Mouse (Mus musculus) ES-E14 (cell line): ENCODE measurements around the gene Setd4. TPM values are rescaled to one million over a fixed set of nuclear protein-coding genes. Genes with fewer than 3 reads are reported as not detected.

ENCODE experiments used
- DNase-seq: peaks from one replicate; pipeline ENCODE4 v3.0.0-alpha.2; 2013; ENCODE audit warnings: low read depth, low spot score
- H3K27ac ChIP-seq: 2 replicates; pipeline ENCODE4 v1.5.1; 2012; ENCODE audit warnings: low read depth, mild to moderate bottlenecking, low read length, moderate library complexity, mixed read lengths; ENCODE audit not compliant: poor library complexity, insufficient read depth, severe bottlenecking
- H3K36me3 ChIP-seq: 2 replicates; pipeline ENCODE4 v1.6.1; 2012; ENCODE audit warnings: mild to moderate bottlenecking, low read length, moderate library complexity, mixed read lengths; ENCODE audit not compliant: control insufficient read depth, poor library complexity, insufficient read depth, severe bottlenecking
- H3K4me1 ChIP-seq, 2 experiments: fragments of 150-350 bp in 1 of 2; sonication (generic) in 1 of 2; 2 replicates each; pipeline ENCODE4 v1.6.1; 2012; ENCODE audit warnings: low read length in 2 of 2, mild to moderate bottlenecking in 1 of 2, mixed read lengths in 1 of 2; ENCODE audit not compliant: control insufficient read depth in 2 of 2, insufficient read depth in 2 of 2, poor library complexity in 1 of 2
- H3K4me3 ChIP-seq, 2 experiments: fragments of 150-350 bp in 1 of 2; sonication (generic) in 1 of 2; 2 replicates each; pipeline ENCODE4 v1.5.1; 2012; ENCODE audit warnings: low read length in 2 of 2, low read depth in 1 of 2, mild to moderate bottlenecking in 1 of 2, mixed read lengths in 1 of 2; ENCODE audit not compliant: insufficient read depth in 1 of 2, poor library complexity in 1 of 2, severe bottlenecking in 1 of 2
- H3K9ac ChIP-seq: 2 replicates; pipeline ENCODE4 v1.6.1; 2012; ENCODE audit warnings: low read depth, mild to moderate bottlenecking, low read length, mixed read lengths; ENCODE audit not compliant: poor library complexity, insufficient read depth, severe bottlenecking
- H3K9me3 ChIP-seq: fragments of 150-350 bp; sonication (generic); 2 replicates; pipeline ENCODE4 v1.6.1; 2012; ENCODE audit warnings: low read depth, mild to moderate bottlenecking, low read length; ENCODE audit not compliant: control insufficient read depth, insufficient read depth
- CHD2 ChIP-seq: IDR thresholded peaks from 2 replicates; pipeline ENCODE4 v1.6.1; 2014; ENCODE audit warnings: mild to moderate bottlenecking, low read depth, low read length, inconsistent platforms
- HCFC1 ChIP-seq: IDR thresholded peaks from 2 replicates; pipeline ENCODE4 v1.6.1; 2012; ENCODE audit warnings: low read length, inconsistent platforms, borderline replicate concordance; ENCODE audit not compliant: insufficient read depth
- MAFK ChIP-seq: IDR thresholded peaks from 2 replicates; pipeline ENCODE4 v1.6.1; 2014; ENCODE audit warnings: mild to moderate bottlenecking, low read depth, low read length, inconsistent platforms; ENCODE audit not compliant: insufficient read depth
- ZC3H11A ChIP-seq: IDR thresholded peaks from 2 replicates; pipeline ENCODE4 v1.6.1; 2012; ENCODE audit warnings: low read depth, mild to moderate bottlenecking, inconsistent platforms, low read length, borderline replicate concordance
- ZNF384 ChIP-seq: IDR thresholded peaks from 2 replicates; pipeline ENCODE4 v1.6.1; 2012; ENCODE audit warnings: low read depth, low read length, inconsistent platforms
- in situ Hi-C, 2 experiments: fragments of 600-800 bp; cut with MboI; formaldehyde crosslinking; loops; one replicate each; pipeline ENCODE4 v1.15.1; 2025; ENCODE audit warnings: low sequenced_read_pairs in 2 of 2, inconsistent platforms in 1 of 2; ENCODE audit not compliant: unreplicated experiment in 2 of 2
- total RNA-seq: library from RNA; depleted of rRNA; stranded (reverse); fragments of 300-350 nt; gene quantifications from 2 replicates; pipeline ENCODE4 v1.2.3, GENCODE M21; 2012

Setd4 gene
- total RNA-seq, 1 experiment: 27.5 TPM

DNA sequence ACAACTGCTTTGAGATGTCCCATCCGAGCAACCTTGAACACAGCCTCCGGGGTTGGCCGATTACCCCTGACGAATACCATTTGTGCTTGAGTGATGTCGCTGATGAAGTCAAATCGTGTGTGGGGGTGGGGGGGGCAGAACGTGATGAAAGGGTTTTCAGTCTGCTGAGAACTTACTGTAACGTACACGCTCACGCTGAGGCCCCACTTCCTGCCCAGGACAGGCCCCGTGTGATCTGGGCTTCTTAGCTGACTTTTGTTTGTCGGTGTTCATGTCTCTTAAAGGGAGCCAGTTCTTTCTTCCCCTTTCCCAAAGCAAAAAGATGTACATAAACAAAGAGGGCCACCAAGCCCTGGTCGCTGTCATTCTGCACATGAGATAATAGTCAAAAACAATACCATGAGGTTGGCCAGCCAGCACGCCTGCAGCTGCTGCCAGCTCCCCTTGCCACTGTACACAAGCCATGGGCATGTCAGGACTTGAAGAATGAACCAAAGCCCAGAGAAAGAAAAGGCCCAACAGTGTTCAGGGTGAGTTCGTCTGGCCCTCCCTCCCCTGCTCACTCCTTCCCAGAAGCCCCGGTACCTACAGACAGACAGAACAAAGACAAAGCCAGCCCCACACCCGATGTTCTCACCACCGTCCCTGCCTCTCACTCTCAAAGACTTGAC lies 29.2 kb downstream of the Setd4 start:
- TF ChIP-seq CHD2: no peak
- TF ChIP-seq MAFK: no peak
- TF ChIP-seq HCFC1: no peak
- TF ChIP-seq ZNF384: no peak
- TF ChIP-seq ZC3H11A: no peak
- DNase-seq: no peak

DNA sequence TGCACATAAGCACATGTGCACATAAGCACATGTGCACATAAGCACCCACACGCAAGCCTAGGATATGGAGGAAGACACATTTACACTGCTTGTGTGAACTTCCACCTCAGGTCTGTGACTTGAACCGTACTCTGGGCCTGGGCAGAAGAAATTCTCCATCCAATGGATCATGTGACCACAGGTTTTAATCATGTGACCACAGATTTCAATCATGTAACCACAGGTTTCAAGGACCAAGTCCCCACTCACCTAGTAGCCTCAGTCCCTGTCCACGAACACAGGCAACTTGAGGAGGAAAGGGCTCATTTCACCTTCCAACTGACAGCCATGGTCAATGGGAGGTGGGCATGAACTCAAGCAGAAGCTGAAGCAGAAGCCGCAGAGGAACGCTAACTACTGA lies 30.4 kb downstream of the Setd4 start:
- no peak overlapping the region for H3K27ac ChIP-seq
- H3K9me3 ChIP-seq: no peaks in the 10 kb centered on the region
- DNase-seq: no peak
- H3K4me1 ChIP-seq: peaks cover 0 to 6% of the 10 kb centered on the region in 2 experiments; a peak in 2 of 4 replicates
- in situ Hi-C loops: no loop called here
- no peak for TF ChIP-seq ZC3H11A
- TF ChIP-seq CHD2: no peak
- no peak for TF ChIP-seq MAFK
- TF ChIP-seq ZNF384: no peak
- no peak for TF ChIP-seq HCFC1
- H3K36me3 ChIP-seq: no peaks in the 10 kb centered on the region
- no peak overlapping the region for H3K9ac ChIP-seq
- H3K4me3 ChIP-seq: no peak overlapping the region

More for the DNA sequence above, 29.2 kb downstream of the Setd4 start:
- Histone ChIP-seq H3K9me3 (no peaks in the 10 kb centered on the region), H3K9ac (no peak overlapping the region), H3K4me3 (no peak overlapping the region), H3K27ac (no peak overlapping the region), H3K36me3 (no peaks in the 10 kb centered on the region), H3K4me1 (peaks cover 0 to 6% of the 10 kb centered on the region in 2 experiments; a peak in 2 of 4 replicates)
- in situ Hi-C loops: no loop called here

GRCm38 (mm10) chr16:93572383-93572782 lies 31.5 kb downstream of the Setd4 start:
- Histone ChIP-seq H3K9me3 (no peaks in the 10 kb centered on the region), H3K27ac (no peak overlapping the region), H3K9ac (no peak overlapping the region), H3K4me3 (no peak overlapping the region), H3K36me3 (no peaks in the 10 kb centered on the region), H3K4me1 (peaks cover 0 to 6% of the 10 kb centered on the region in 2 experiments; a peak in 2 of 4 replicates)
- TF ChIP-seq MAFK: no peak
- TF ChIP-seq HCFC1: no peak
- TF ChIP-seq ZC3H11A: no peak
- TF ChIP-seq ZNF384: no peak
- TF ChIP-seq CHD2: no peak
- DNase-seq: no peak
- in situ Hi-C loops: no loop called here

DNA sequence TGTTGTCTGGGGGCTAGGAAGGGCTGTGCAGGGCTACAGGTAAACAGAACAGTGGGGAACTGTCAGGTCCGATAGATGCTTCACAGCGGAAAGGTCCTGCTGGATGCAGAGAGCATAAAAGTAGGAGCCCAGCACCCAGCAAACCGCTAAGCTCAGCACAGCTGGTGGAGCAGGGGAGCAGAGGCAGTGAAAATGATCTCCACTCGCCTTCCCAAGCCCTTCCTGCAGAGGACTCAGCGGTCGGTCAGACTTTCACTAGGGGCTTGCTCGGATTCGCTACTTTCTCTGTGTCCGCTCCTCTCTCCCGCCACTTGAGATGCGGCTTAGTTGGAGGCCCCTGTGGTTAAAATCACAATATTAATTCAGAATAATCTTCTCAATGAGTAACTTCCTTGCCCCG lies 45.4 kb downstream of the Setd4 start:
- no peak overlapping the region for H3K9ac ChIP-seq
- H3K4me3 ChIP-seq: no peak overlapping the region
- TF ChIP-seq CHD2 (no peak), MAFK (no peak), ZNF384 (no peak), HCFC1 (no peak), ZC3H11A (no peak)
- DNase-seq: no peak
- H3K9me3 ChIP-seq: no peaks in the 10 kb centered on the region
- no peak overlapping the region for H3K27ac ChIP-seq
- no peaks in the 10 kb centered on the region for H3K36me3 ChIP-seq
- H3K4me1 ChIP-seq: peaks cover 5% of the 10 kb centered on the region in 2 experiments; a peak in 3 of 4 replicates
- in situ Hi-C loops: no loop called here

GRCm38 (mm10) chr16:93557646-93558045 lies 46.2 kb downstream of the Setd4 start:
- H3K9ac ChIP-seq: no peak overlapping the region
- TF ChIP-seq HCFC1: no peak
- no peak for TF ChIP-seq ZC3H11A
- no peak for TF ChIP-seq CHD2
- TF ChIP-seq ZNF384: no peak
- no peak for TF ChIP-seq MAFK
- H3K4me1 ChIP-seq: peaks cover 5% of the 10 kb centered on the region in 2 experiments; a peak in 3 of 4 replicates
- no peak overlapping the region for H3K27ac ChIP-seq
- DNase-seq: no peak
- no peaks in the 10 kb centered on the region for H3K9me3 ChIP-seq
- no peak overlapping the region for H3K4me3 ChIP-seq
- in situ Hi-C loops: no loop called here
- H3K36me3 ChIP-seq: no peaks in the 10 kb centered on the region
